Mouse (Mus musculus): ENCODE data around the gene Gm20388.
A peak's percentile ranks its signal among the peaks of the same experiment; 100 is the strongest.

Gene Gm20388

DNA sequence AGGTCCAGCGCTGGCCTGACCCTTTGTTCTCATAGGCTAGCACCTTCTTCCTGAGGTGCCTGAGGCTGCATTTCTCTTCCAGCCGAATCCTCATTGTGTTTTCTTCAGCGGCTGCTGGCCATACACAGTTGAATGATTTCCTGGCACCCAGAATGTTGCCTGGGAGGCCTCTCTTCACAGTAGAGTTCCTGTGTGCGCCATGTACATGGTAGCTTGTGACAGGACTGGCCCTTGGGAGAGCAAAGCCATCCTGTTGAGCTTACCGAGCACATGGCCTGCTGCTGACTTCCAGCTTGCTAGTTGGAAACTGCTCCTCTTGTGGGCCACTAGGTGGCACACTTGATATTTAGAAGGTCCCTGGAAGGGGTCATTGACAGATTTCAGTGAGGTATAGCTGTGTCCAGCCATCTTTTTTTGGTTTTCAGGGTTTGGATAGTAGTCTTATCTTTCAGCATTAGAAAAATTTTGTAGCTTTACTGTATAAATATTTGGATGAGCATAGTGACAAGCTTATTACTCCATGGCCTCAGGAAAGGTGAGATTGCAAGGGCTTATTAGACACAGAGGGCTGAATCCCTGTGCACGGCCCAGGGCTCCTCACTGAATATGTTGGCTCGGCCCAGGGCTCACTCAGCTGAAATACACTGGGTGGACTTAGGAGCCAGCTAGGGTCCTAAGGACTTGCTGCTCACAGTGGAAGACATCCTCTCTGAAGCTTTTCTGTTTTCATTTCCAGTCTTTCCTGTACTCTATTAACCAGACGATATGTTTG is 2067.4 kb downstream of the Gm20388 start:
- DNase-seq (ENCODE audit: low spot score): peak; percentile 83

DNA sequence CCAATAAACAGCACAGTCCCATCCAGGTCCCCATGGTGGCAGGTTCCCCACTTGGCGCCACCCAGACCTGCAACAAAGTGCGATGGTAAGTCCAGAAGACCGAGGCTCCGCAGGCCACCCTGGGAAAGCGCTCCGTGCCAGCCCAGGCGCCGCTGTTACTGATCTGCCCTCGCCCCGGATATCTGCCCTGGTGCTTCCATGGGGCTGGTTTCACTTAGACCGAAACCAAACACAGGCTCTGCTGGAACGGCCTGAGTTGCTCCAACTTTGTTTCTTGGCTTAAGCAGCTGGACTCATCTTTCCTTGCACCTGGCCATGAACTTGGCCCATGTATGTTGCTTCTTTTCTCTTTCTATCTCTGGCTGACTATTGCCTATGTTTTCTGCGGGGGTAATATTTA is 2068.0 kb downstream of the Gm20388 start:
- no peak for DNase-seq (ENCODE audit: low spot score)

DNA sequence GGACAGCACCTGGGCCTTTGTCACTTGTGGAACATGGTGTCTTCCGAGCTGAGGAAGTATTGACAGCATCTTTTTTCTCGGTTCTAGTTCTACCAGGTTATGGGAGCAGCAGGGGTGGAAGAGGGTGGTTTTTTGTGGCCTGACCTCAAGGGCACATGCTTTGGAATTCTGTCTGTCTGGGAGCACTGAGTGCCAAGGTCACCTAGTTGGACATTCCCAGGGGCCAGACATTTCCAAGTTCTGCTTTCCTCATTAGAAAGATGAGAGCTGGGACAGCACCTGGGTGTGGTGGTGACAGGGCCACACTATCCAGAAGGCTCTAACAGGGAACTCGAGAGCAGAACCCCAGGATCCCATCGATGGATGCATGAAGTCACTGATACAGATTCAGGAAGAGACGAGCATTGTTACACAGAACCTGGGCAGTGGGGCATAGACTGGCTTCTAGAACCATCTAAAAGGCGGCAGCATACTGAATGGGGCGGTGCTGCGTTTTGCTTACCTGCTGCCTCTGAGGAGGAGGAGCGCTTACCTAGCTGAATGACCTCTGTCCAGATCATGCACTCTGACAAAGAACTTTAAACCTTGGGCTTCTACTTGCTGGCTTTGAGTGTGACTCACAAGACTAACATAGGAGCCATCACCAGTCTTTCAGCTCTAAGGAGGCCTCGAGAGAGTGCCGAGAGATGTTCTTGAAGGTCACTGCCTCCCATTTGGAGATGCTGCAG is 2070.3 kb downstream of the Gm20388 start:
- no peak for DNase-seq (ENCODE audit: low spot score)

DNA sequence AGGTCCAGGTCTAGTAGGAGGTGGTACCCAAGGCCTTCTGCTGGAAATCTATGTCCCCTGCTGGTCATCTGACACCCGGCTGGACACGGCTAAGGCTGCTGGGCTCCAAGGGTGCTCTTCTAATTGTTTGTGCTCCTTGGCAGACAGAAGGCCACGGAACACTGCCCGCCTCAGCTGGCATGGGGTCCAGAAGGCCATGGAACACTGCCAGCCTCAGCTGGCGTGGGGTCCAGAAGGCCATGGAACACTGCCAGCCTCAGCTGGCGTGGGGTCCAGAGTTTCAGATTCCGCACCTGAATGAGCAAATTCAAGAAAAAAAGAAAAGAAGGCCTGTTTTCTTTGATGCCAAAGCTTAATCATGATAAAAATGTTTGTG is 2070.9 kb downstream of the Gm20388 start:
- DNase-seq (ENCODE audit: low spot score): no peak

DNA sequence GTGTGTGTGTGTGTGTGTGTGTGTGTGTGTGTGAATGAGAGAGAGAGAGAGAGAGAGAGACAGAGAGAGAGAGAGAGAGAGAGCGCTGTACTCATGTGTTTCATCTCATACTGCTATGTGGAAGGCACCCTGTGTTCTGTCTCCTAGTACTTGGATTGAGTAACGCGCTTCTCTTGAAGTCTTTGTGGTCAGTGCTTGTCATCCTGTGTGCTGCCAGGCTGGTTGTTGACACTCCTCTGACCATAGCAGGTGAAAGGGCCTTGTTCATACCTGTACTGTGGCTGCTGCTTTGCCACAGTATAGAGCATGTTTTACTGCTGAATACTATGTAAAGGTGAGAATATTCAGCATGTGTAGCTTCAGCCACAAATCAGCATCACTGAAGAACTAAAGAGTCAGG is 2075.0 kb downstream of the Gm20388 start:
- DNase-seq (ENCODE audit: low spot score): no peak

DNA sequence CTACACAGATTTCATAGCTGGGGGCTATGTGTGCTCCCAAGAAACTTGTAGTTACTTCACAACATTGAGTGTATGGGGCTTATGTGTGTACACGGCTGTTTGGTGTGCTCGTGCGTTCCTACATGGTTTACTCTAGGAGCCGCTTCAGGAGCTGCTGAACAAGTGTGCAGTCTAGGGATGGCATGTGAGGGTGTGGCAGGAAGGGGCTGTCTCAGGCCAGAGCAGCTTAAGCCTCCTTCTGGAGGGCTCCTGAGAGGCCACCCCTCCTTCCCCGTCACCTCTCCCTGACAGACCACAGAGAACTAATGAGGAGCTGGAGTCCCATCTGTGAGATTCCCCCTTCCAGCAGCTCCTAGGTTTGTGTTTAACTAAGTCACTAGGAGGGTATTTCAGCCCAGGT is 2077.3 kb downstream of the Gm20388 start:
- no peak for DNase-seq (ENCODE audit: low spot score)

DNA sequence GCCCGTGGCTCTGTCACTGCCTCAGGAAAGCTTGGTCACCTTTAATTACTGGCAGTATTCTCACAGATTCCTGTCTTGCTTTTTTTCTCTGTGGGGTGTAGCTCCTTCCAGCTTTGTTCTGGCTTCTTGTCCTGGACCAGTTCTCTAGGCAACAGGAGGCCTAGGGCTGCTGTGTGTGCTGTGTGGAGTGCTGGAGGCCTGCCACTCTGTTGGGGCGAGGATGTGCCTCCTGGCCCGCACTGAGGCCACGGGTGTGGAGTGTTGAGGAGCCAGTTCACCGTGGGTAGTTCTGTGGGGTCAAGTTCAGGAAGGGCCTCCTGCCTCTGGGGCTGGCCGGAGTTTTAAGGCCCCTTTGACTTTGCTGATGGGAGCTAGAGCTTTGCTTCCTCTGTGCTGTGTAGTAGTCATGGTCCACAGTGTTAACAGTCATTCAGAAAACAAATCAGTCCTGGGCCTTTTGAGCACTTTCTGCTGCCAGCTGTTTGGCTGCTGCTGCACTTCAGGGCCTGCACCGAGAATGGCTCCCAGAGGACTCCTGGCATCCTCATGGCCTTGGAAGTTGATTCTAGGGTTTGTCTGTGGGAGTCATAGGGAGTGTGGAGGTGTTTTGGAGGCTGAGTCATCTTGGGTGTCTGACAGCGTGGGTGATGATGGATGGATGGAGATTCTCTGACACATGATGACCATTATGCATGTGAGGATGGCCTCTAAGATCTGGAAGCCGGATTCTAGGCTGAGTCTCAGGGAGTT is 2080.0 kb downstream of the Gm20388 start:
- DNase-seq (ENCODE audit: low spot score): no peak

DNA sequence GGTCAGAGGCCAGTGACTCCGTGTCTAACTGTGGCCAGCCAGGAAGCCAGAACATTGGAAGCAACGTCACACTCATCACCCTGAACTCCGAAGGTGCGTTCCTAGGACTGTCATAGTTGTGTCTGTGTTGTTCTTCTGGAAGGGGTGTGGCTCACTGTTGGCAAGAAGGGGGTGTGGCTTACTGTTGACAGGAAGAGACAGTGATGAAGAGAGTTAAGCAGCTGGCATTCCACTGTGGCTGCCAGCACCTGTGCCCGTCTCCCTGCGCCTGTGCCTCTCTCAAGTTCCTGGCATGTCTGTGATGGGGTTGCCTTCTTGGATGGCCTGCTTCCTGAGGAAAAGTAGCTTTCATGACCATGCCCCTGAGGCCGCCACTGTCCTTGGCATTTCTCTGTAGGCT is 2081.0 kb downstream of the Gm20388 start:
- no peak for DNase-seq (ENCODE audit: low spot score)

DNA sequence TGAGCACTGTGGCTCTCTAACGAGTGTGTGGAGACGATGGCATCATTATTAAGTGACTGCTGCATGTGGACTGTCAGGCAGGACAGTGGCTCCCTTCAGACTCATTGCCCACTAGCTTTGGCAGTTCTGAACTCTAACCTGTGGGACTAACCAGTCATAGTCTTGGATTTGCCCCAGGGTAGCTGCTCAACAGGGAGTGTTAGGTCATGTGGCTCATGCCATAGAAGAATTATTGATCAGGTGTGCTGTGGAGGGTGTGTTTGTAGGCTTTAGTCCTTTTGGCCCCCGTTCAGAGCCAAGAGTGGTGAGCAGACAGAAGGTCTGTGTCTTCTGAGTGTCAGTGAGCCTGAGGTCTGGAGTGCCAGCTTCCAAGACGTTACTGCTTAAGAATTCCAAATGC is 2082.3 kb downstream of the Gm20388 start:
- DNase-seq (ENCODE audit: low spot score): no peak

DNA sequence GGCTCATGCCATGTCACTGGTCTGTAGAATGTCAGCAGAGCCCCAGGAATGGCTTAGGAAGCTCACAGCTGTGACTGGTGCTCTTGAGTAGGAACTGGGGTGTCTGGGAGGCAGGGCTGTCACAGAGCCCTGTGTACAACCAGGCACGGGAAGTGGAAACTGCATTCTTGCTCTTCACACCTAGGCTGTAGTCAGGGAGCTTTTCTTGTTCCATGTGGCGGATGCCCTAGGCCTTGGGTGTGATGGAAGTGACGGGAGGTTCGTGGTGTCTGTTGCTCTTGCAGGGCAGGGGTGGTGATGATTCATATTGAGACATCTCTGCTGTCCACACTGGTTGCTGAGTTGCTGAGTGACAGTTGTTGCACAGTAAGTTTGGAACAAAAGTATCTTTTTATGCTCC is 2084.5 kb downstream of the Gm20388 start:
- DNase-seq (ENCODE audit: low spot score): no peak

DNA sequence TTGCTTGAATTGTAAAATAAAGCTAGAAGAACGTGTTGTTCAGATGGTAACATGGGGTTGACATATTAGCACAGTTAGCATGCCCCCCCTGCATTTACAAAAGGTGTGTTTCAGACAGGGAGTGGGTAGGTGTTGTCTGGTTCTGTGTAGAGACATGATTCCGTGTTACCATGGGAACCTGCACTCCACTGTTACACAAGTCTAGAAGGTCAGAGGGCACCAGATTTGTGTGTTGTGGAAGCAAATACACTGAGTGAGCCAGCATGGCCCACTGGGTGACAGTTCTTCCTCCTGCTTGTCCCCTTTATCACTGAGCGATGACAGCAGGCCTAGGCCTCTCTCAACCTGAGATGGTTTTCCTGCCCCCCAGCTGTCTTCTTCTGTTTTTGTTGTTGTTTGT is 2085.3 kb downstream of the Gm20388 start:
- no peak for DNase-seq (ENCODE audit: low spot score)

DNA sequence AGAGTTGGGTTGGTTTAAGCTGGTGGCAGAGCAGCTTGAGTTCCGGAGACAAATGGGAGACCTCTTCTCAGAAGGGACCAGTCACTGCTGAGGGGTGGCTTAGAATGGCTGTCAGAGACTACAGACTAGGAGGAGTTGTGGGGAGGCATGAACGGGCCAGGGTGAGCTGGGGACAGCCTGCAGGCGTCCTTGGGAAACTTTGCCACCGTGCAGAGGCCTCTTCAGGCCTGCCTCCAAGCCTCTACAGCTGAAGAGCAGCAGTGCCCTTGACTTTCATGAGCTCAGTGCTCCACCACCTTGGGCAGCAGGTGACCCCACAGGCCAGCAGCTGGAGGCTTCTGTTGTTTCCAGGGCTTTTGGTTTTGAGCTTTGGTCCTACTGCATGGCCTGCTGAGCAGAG is 2088.0 kb downstream of the Gm20388 start:
- DNase-seq (ENCODE audit: low spot score): no peak

DNA sequence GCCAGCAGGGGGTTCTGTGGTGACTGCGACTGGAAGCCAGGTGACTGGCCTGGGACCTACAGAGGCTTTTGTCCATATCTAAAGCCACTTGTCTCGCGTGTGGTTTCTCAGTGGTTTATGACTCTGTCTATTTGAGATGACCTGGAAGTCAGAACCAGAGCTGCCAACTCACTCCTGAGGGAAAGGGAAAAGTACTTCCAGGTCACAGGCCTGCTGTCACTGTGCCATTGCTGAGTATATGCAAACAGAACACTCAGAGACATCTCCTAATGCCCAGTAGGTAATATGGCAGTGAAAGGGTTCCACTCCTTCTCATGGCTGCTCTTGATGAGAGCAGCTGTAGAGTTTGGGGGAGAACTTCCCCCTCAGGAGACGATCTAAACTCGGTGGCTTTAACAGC is 2088.6 kb downstream of the Gm20388 start:
- DNase-seq (ENCODE audit: low spot score): no peak

DNA sequence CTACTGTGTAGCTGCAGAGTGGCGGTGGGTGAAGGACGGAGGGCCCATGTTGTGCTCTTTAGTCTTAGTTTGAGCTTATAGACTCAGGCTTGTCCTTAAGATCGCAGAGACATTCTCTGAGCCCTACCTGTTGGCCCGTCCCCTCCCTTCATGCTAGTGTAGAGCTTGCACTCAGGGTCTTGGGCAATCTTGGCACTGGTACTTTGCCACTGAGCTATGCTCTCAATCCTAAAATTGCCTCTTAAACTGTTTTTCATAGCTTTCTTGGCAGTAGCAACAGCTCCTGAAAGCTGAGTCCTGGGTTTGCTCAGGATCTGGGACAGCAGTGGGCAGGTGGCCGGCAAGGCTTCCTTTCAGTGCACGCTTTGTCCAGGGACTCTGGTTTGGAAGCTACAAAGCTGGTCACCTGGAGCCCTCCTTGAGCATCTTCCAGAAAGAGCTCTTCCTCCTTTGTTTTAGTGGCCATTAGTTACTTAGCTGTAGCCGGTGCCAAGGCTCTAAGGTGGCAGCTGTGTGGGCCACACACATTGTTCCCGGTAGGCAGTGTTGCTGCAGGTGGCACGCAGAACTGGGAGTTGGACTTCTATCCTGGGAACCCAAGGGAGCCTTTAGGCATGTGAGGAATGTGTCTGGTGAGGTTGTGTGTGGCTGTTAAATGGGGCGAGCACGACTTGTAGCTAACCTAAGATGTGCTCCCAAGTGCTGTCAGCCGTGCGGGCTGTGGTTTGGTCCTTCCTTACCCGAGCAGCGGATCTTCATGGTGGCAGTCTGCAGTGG is 2090.9 kb downstream of the Gm20388 start:
- no peak for DNase-seq (ENCODE audit: low spot score)

DNA sequence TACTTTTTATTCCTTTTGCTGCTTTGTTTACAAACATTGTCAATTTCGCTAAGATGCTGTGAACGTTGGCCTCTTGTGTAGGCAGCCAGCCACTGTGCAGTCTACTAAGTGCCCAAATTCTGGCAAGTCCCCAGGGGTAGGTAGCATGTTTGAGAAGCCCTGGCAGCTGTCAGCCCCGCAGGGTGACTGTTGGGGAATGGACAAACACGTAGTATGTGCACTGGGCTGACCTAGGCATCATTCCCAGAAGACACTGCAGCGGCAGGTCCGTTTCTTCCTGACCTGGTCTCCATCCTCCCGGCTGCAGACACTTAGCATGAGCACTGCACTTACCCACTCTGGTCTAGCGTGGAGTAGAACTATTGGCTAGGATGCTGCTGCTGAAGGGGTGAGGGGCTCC is 2093.0 kb downstream of the Gm20388 start:
- DNase-seq (ENCODE audit: low spot score): no peak

DNA sequence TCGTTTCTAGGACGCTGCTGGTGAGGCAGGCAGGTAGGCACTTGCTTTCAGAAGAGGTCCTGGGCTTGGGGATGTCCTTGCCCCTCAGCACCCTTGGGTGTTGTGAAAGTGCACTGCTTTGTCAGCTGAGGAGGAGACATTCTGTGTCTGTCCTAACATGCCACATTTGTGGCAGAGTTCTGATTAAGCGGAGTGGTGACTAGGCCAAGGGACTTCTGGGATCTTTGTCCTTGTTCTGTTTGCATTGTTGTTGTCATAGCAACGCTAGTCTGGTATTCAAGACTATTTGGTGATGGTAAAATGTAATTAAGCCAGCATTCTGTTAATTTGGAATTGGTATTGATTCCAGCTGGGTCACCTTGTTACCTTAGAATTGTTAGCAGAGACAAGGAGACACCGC is 2093.5 kb downstream of the Gm20388 start:
- DNase-seq (ENCODE audit: low spot score): no peak

DNA sequence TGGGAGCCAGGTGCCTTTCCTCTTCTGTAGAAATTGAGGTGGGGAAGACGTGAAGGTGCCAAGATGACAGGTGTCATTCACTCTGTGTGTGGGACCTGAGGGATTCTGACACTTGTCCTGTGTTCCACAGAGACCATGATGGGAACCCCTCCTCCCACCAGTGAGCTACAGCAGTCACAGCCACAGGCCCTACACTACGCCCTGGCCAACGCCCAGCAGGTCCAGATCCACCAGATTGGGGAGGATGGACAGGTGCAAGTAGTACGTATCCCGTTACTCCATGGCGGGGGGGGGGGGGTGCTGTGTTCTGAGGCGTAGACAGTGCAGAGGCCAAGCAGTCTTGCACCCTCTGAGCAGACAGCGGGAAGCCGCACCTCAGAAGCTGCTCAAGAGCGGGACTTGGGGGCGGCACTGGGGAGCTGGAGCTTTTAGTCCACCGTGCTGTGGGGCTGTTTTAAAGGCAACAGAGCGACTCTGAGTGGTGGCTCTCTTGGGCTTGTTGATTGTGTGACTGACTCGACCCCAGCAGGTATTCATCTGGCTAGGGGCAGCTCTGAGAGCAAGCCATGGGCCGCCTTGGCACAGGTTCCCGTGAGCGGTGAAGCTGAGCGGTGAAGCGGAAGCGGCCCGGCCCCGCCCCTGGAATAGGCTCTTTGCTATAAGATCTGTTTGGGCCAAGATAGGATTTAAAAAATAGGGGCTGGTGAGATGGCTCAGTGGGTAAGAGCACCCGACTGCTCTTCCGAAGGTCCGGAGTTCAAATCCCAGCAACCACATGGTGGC is 2095.0 kb downstream of the Gm20388 start:
- no peak for DNase-seq (ENCODE audit: low spot score)

DNA sequence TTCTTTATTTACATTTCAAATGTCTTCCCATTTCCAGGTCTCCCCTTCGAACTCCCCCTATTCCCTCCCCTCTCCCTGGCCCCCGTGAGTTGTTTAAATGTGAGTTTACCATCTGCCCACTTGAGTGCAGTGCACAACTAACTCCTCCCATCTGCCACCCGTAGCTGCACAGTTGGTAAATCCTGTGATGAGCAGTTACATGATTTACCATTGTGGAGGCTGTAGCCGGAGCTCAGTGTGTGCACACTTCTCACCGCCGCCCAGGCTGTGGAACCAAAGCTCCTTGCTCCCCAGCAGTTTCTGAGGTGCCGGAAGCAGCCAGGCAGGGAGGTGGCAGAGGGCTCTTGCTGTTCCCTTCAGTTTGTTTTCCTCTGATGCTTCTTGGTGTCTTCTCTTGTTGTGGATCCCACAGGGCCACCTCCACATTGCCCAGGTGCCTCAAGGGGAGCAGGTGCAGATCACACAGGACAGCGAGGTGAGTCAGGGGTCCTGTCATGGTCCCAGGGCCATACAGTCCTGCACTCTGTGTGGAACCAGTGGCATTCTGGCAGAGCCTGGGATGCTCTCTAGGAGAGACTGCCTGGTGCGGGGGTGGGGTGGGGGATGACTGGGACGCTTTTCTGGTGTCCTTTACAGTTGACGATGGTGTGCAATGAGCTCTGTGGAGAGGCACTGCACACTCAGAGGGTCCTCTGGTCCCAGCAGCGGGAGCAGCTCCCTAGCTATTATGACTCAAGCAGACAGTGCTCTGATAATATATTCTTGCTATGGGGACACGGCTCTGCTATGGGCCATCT is 2096.2 kb downstream of the Gm20388 start:
- DNase-seq (ENCODE audit: low spot score): no peak

DNA sequence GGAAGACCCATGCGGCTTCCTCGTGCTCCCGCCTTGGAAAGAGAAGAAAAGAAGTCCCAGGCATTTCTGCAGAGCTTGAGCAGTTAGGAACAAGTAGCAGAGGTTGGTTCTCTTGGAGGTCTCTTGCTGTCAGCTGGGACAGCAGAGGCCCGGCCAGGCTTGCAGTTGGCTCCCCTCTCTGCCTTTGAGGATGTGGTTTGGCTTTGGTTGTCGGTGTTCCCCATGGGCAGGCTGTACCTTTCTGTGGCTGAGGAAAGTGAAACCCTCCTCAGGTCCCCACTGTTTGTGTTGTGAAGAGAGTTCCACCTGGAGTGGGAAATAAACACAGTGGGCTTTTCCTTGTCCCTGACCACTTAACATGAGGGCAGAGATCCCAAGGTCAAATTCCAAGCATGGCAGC is 2097.8 kb downstream of the Gm20388 start:
- no peak for DNase-seq (ENCODE audit: low spot score)

DNA sequence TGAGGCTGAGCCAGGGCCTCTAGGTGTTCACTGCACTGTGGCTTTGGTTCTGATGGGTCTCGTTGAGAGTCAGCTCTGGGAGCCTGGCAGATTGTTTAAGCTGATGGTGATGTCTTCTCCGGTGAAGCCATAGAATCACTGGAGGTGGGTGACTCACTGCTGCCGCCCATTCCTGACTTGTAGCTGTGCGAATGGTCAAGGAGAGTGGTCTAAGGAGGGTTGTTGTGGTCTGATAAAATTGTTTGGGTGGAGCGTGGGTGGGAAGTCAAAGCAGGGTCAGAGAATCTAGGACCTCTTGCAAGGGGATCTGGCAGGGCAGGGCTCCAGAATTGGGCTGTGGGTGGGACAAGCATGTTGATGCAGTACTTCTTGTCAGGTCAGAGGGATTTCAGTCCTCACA is 2100.0 kb downstream of the Gm20388 start:
- no peak for DNase-seq (ENCODE audit: low spot score)

Data from retina, embryonic 14.5 days (tissue).